Mouse (Mus musculus) v-Abl transformed pro-B cells (cell line): ENCODE results near the gene Mymx.
"Not testable (repeated sequence)": the region's sequence is repeated elsewhere in the genome, so short reads cannot be mapped to it uniquely, and the experiment has no call there.

Experiments
- in situ Hi-C, 2 experiments: fragments of 400-800 bp; cut with MboI; formaldehyde crosslinking; loops; one replicate each; pipeline ENCODE4 v1.15.1; 2025; ENCODE audit not compliant: unreplicated experiment in 2 of 2

The Mymx gene

DNA sequence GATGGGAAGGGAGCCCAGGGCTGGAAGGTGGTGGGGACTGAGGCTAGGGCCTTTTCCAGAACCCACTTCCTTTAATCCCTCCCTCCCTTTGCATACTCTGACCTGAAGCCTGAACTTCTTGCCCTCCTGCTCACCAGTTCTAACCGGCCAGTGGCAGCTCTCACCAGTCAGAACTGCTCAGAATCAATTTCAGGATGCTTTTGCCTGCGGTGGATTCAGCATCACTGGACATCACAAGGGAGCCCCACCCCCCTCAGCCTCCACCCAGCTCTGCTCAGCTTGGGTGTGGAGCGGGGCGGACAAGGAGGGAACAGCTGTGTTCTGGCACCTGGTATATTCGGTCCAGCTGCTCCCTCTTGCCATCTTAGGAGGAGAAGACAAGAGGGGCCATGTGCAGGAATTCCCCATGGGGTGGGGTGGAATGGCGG, at the start of gene Mymx:
TSS of gene Mymx (minus strand) at position 226 of the 428 bp plus-strand sequence.
- in situ Hi-C loops: no loop called here

DNA sequence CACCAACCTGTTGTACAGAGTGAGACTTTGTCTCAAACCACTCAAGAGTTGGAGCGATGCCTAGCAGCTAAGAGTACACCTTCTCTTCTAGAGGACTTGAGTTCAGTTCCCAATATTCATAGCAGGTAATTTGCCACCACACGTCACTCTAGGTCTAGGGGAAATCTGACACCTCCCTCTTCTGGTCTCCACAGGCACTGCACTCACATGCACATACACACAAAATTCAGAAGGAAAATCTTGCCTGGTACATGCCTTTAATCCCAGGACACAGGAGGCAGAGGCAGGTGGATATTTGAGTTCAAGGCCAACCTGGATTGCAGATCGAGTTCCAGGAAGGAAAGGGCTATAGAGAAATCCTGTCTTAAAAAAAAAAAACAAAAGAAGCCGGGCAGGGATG, 42.3 kb upstream of the Mymx start:
- in situ Hi-C loops: no loop called here

DNA sequence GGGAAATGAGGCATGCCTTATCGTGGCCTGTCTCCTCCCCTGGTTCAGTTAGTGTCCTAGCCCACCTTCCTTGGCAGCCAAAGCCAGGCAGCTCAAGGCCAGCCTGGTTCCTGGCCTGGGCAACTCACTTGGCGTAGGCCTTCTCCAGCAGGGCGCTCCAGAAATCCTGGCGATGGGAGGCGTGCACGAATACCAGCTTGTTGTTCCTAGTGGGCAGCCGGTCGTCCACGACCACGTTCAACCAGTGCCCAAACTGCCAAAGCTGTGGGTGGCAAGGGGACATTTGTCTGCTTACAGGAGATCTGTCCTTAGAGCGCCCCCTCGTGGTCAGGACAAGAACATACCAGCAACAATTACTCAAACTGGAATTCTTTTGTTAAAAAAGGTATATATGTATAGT, 40.8 kb upstream of the Mymx start:
- in situ Hi-C loops: no loop called here

DNA sequence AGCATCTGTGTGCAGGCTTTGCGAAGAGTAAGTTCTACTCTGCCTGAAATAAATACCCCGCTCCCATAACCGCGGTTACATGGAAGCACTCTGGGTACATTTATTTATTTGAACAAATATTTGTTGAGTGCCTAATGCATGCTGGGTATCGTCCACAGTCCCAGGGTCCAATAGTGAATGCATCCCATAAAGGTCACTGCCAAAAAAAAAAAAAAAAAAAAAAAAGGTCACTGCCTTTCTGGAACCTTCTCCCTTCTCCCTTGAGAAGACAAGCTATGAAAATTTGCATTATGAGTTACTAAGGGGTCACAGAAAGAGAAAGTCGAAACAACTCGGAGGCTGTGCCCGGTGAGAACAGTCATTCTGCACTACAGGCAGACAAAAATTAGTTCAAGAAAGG, 40.1 kb upstream of the Mymx start:
- in situ Hi-C loops: no loop called here

DNA sequence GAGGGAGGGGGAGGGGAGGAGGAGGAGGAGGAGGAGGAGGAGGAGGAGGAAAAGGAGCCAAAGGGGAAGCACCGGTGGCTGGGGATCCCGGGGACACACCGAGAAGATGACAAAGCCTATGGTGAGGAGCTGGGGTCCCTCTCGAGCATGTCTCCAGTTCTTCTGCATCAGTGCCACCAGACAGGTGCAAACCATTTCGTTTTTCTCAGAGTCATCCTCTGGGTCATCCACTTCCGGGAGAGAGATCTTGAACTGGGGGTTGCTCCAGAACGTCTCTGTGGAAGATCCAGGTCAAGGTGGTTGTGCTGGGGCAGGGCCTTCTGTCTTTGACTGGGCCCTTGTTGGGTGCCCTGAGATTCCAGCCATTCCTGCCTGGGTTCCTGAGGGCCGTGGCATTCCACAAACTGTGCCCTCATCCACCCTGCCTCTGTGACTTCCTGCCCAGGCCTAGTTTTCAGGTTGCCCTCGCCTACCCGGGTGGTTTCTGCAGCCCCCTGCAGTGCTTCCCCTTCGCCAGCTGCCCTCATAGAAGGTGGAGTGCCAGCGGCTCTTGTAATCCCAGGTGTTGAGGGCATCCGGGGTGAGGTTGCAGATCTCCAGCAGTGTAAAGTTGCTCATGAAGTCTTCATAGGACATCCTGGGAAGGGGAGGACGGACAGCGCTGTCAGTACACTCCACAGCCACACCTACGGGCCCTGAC, 36.8 kb upstream of the Mymx start:
- in situ Hi-C loops: no loop called here

DNA sequence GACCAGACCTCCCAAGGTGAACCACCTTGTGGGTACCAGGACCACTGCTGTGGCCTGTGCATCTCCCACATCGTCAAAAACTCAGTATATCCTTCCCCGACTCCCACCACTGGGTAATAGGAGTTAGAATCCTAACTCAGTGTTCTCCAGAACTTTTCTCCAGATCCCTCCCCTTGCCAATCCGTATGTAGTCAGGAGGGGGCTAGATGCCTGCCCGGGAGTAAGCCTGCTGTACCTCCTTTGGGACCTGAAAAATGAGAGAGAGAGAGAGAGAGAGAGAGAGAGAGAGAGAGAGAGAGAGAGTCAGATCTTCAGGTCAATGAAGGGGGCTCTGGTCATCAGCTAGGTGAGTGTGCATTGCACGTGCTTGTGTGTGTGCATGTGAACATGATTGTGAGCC, 32.1 kb upstream of the Mymx start:
- in situ Hi-C loops: no loop called here

DNA sequence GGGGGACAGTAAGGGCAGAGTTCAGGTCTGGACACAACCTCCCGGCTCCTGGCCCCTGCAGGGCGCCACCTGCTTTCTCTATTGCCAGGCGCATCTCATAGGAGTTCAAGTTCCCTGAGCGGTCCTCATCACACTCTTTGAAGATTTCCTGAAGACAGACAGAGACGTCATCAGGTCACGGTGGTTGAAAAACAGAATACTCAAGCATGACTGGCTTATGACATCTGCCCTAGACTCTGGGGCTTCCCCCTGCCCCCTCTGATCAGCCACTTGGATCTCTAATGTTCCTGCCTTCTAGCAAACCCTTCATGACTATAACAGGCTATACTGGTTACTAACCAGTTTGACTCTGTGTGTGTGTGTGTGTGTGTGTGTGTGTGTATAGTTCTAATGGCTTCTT, 30.0 kb upstream of the Mymx start:
- in situ Hi-C loops: no loop called here

DNA sequence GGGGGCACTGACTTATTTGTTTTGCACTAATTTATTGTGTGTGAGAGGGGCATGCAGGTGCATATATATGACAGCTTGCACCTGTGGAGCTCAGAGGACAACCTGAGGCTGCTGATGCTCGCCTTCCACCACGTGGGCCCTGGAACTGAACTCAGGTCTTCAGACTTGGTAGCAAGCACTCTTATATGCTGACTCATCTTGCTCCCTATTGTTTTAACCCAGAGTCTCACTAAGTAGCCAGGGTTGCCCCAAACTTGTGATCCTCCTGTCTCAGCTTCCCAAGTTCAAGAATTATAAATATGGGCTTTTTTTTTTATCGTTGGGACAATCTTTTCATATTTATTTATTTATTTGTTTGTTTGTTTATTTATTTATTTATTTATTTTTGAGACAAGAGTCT, 29.1 kb upstream of the Mymx start:
- in situ Hi-C loops: no loop called here

DNA sequence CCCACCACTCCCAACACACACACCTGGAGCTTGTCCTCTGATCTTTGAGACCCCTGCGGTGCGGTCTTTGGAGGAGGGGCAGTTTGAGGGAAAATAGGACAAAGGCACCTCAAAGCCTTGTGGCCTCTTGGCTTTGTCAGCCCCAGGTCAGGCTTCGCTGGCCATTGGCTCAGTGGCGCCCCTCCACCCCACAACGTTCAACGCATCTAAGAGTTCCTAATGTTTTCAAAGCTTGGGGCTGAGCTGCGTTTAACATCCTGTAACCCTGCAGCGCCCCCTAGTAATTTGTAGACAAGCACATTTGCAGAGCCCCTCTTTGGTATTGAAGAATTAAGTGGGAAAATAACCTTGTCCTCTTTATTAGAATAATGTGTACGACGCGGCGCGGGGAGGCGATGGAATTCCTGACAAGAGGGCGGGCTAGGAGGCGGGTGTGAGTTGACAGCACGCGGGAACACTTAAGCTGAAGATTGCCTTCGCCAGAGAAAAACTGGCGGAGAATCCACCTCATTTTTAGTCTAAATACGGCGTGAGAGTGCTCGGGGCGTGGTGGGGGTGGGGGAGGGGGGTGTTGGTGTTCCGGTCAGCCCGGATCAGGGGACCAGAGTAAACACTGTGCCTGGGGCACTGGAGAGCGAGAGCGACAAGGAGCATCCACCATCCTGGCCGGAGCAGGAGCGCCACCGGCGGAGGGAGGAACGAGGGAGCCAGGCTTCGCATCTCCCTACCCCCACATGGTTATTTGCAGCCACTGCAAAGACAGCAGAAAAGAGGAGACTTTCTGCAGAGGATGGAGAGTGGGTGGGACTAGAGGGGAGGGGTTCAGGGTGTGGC, 28.2 kb upstream of the Mymx start:
- in situ Hi-C loops: loop anchor here (5.0 kb wide), 2 partner anchors 38 to 43 kb away; no protein-coding TSS in a partner anchor

DNA sequence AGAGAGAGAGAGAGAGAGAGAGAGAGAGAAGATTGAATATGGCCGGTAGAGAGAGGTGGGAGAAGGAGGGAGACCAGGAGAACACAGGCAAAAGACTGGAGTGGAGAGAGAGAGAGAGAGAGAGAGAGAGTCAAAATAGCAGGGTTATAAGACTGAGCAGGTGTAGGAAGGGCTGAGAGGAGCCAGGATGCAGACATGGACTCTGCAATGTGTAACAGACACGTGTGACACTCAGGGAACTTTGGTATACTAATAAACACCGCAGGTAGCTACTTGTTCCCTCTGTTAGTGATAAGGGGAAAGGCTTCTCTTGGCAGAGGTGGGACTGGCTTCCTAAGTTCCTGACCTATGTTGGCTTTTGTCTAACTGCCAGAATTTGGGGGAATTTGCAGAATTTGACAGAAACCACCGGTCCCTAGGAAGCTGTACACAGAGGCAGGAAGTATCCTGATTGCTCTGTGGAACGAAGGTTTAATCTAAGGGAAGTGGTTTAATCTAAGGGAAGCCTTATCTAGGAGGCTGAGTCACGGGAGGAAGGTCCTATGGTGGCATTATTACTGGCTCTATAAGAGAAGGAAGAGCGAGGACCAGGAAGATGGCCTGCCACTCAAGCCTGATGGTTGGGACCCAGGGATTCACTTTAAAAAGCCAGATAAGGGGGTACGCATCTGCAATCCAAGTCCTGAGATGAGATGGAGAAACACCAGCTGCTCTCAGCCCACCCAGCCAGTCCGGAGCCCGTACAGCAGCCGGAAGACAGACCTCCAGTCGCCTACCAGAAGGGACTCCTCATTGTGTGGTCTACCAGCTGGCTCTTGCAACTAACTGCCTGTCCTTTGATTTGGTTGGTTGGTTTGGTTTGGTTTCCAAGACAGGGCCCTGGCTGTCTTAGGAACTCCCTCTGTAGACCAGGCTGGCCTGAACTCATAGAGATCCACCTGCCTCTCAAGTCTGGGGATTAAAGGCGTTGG, 27.3 kb upstream of the Mymx start:
- in situ Hi-C loops: loop anchor here (5.0 kb wide), 2 partner anchors 37 to 42 kb away; no protein-coding TSS in a partner anchor

DNA sequence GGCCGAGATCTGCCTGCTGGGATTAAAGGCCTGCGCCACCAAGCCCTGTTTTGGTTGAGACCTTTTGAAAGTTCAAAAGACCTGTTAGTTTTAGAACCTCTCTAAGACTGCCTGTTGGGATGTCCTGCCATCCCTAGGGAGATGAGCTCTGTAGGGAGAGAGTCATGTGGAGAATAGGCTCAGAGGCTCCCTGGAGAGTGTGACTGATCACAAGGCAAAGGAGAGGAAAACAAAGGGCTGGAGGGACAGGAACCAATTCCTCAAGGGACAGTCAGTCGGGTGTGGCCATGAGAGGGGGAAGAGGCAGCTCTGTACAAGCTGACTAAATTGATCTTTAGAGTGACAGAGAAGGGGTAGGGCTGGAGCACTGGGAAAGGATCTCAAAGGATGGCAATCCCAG, 26.3 kb upstream of the Mymx start:
- in situ Hi-C loops: loop anchor here (5.0 kb wide), 2 partner anchors 36 to 41 kb away; no protein-coding TSS in a partner anchor

DNA sequence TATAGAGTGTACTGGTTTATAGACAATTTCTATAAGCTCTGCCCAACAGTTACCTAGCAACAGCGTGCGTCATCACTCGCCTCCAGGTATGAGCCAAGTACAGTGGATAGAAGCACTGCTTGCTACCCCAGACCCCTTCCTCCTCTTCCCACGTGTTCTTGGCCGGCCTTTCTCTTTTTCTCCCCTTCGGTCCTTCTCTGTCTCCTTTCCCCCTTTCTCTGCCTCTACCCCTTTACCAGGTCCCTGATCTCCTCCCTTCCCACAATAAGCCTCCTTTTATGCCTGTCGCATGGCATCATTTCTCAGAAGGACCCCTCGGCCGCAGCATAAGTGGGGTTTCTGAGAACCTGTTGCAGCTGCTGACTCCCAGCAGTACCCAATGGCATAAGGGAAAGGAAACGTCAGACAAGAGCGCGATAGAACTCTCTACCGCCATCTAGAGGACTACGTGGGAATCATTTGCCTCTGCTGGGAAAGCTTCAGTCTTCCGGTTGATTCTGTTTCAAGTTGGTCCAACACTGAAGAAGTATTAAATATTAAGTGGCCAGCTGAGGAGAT, 24.8 kb upstream of the Mymx start:
- in situ Hi-C loops: loop anchor here (5.0 kb wide), 2 partner anchors 34 to 39 kb away; no protein-coding TSS in a partner anchor

DNA sequence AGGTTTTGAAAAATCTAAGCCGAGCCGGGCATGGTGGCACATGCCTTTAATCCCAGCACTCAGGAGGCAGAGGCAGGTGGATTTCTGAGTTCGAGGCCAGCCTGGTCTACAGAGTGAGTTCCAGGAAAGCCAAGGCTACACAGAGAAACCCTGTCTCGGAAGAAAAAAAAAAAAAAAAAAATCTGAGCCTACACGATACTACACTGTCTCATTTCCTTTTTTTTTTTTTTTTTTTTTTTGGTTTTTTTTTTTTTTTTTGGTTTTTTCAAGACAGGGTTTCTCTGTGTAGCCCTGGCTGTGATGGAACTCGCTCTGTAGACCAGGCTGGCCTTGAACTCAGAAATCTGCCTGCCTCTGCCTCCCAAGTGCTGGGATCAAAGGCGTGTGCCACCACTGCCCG, 21.5 kb upstream of the Mymx start:
- in situ Hi-C loops: not testable (repeated sequence)

DNA sequence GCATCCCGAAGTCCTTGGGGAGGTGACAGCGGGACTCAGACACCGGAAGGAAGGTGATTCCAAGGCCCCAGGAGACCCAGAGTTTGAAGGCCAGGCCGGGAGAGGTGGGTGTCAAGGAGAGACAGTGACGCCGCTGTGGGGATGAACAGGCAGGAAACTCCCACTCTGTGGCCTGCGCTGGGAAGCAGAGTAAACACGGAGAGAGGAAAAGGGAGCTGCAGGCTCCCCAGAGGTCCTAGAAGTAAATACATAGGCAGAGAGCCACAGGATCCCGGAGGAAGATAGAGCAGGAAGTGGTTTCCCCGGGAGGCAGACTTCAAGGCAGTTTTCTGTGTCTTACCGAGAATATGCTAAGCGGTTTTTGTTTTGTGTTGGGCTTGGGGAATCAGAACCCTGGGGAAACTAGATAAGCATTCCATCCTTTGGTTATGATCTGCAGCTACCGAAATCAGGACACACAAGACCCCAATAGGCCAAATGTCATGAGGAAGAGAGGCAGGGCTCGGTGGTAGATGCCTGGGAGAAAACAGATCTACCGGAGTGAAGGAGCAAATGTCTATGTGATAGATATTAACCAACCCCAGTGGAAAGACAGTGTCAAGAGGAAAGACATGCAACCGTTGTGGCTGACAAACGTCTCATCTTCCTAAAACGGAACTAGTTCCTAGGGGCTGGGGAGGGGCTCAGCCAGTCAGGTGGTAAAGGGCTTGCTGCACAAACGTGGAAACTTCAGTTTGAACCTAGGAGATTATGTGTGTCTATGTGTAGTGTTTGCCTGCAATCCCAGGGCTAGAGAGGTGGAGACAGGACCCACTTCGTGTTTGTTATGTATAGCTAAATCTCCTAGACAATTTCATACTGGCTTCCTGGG, 17.7 kb upstream of the Mymx start:
- in situ Hi-C loops: no loop called here

DNA sequence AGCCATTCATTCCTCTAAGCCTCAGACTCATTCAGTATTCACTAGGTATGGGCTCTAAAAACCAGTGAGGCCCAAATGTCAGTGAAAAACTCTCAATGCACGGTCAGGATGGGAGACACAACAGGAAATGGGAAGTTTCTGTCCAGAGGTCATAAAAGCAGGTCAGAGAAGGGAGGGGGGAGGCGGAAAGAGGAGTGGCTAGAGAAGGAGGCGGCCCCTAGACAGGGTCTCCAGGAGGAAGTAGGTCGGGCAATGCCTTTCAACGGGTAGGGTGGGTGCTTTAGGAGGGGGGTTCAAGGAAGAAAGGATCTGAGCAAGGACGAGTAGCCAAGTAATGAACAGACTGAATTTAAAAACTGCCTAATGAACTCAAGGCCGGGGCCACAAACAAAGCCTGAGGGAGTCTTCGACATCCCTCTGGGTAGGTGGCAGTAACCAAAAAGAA, 17.1 kb upstream of the Mymx start:
- in situ Hi-C loops: no loop called here

DNA sequence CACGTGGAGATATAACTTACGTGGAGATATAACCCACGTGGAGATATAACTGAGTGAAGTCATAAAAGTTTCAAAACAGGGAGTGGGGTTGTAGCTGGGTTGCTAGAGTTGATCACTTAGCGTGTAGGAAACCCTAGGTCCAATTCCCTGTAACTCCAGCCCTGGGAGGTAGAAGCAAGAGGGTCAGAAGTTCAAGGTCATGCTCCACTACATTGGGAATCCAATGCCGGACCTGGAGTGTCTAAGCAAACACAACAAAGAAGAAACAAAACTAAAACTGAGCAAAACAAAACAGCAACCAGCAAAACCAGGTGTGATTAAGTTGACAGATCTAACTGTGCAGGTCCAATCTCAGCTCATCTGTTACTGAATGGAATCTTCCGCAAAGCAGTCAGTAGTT, 15.8 kb upstream of the Mymx start:
- in situ Hi-C loops: no loop called here

DNA sequence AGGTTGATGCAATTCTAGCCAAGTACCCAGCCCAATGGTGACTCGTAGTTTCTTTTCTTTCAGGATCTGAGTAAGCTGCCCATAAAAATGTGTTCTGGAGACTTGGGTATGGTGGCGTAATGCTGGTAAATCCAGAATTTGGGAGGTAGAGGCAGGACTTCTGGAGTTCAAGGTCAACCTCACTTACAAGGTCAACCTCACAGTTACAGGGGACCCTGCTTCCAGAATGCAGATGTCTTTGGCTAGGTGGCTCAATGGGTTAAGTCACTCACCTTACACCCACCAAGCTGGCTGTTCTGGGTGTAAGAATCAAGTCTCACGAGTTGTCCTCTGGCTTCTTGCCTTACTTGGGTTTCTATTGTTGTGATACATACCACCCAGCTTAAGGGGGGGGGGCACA, 14.8 kb upstream of the Mymx start:
- in situ Hi-C loops: no loop called here

DNA sequence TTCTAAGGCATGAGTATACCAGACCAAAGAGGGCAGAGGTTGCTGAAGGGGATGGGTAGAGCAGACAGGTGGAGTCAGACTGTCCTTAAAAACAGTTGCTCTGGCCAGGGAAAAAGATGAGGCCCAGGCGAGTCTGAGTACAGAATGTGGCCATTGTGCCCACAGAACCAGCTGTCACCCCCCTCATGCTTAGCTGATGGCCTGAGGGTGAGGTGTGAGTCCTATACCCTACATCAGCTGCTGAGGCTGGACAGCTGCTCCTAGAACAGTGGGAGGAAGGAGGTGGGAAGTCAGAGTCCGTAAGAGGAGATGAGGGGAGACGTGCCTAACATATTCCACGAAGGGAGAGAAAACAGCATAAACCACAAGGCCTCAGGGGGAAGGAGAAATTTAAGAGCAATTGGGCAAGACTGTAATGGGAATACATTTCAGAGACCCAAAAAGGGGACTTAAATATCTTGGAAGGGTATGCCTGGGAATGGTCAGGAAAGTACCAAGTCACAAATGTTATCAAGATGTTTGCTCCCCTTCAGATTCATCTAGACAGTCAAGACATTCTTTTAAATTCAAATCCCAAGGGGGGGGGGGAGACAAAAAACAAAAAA, 14.2 kb upstream of the Mymx start:
- in situ Hi-C loops: no loop called here

DNA sequence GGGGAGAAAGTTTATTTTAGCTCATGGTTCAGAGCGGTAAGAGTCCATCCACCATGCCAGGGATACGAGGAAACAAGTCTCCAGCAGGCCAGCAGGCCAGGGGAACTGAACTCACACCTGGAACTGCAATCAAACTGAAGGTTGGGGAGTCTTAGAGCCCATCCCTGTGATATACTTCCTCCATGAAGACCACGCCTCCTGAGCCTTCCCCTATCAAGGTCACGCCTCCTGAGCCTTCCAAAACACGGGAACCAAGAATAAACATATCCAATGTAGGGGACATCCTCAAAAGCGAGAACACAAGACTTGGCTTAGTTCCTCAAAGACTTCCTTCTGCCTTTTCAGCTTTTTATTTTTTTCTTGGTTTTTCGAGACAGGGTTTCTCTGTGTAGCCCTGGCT, 11.0 kb upstream of the Mymx start:
- in situ Hi-C loops: no loop called here
